Mouse (Mus musculus) induced T-regulatory cell, adult 2 months (primary cell): ENCODE measurements around the gene Bace1.
A peak's percentile ranks its signal among the peaks of the same experiment; 100 is the strongest.
"Not testable (repeated sequence)": the region's sequence is repeated elsewhere in the genome, so short reads cannot be mapped to it uniquely, and the experiment has no call there.

Experiments
- DNase-seq: peaks from one replicate; pipeline ENCODE4 v3.0.0-alpha.2; 2012; ENCODE audit warnings: low read depth

Gene Bace1

GRCm38 (mm10) chr9:45838069-45838433, 329 bp upstream of the Bace1 start:
- no peak for DNase-seq

DNA sequence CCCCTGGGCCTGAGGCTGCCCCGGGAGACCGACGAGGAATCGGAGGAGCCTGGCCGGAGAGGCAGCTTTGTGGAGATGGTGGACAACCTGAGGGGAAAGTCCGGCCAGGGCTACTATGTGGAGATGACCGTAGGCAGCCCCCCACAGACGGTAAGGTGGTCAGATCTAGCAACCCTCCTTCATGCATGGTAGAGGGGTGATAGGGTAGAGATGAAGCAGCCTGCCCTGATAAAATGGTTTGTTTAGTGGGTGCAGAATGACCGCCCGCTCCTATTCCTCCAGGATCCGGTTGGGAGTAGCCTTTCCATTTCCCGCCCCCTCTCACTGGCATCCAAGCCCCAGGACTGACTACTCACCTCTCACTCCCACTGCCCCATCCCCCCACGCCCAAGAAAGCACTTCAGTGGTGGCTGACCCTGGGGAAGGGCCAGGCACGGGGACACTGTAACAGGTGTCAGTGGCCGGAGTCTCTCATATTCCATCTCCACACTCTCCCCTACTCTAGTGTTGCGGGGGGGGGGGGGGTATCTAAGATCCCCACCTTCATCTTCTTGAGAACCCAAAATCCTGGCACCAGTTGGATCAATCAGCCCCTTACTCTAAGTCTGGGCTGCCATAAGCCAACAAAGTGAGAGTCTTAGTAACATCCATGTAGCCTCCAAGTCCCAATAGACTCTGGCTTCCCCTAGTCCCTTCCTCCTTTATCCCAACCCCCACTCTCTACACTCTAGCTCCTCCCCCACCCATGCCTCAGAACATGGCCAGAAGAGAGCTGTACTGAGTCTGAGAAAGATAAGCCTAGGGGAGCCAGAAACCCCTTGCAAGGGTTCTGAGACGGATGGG, 980 bp downstream of the Bace1 start:
- no peak for DNase-seq

DNA sequence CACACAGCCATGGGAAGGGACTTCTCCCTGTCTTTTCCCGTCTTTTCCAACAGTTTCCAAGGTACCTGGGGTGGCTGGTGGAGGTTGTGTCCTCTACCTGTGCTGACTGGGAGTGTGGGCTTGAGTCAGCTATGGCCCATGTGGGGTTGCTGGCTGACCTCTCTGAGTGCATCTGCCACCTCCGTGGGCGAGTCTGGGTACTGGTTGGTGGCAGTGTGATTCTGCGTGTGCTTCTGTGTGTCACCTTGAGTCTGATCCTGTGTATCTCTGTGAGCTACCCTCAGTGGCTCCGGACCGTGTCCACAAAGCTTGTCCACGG, 1.6 kb downstream of the Bace1 start:
- DNase-seq, result no peak

DNA sequence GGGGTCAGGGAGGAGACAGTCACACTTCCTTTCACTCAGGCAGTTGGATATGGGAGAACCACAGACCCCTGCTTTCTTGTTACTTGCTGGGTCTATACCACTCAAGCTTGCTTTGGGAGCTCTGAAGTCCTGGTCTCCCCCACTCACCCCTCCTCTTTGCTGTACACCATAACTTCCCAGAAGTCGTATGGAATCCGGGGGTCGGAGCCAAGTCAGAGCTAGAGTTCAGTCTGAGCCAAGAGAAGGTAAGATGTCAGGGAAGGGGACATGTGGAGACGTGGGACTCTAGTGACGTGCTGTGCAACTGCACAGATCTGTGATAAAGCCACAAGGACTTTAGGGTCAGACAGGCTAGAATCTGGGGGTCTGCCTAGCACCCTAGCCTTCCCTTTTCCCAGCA, 2.0 kb downstream of the Bace1 start:
- no peak for DNase-seq

DNA sequence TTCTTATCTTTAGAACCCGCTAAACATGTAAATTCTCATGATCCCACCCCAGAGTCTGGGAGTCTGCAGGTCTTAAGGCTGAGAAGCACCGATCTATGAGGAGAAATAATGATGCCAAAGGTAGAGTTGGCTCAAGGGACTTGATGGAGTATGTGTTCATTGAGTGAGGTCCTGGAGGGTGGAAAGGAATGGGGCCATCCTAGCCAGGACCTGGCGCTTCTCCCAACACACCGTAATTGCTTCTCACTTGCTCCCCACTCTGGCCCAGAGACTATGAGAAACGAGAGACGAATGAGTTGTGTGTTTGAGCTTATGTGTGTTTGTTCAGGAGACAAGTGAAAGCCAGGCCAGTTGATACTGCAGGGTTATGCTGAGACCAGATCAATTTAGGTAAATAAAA, 3.1 kb downstream of the Bace1 start:
- no peak for DNase-seq

DNA sequence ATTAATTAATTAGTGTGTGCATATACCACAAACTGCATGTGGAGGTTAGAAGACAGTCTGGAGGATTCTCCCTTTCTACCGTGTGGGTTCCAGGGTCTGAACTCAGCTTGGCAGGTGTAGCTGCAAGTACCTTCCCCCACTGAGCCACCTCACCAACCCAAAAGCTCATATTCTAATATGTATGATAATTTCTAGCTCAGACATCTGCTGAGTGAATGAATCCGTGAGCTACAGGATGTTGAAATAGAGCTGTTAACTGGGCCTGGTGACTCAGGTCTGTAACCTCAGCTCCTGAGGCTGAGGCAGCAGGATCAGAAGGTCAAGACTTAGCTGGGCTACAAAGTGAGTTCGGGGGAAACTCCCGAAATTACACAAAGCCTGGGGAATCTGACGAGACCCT, 4.6 kb downstream of the Bace1 start:
- no peak for DNase-seq

DNA sequence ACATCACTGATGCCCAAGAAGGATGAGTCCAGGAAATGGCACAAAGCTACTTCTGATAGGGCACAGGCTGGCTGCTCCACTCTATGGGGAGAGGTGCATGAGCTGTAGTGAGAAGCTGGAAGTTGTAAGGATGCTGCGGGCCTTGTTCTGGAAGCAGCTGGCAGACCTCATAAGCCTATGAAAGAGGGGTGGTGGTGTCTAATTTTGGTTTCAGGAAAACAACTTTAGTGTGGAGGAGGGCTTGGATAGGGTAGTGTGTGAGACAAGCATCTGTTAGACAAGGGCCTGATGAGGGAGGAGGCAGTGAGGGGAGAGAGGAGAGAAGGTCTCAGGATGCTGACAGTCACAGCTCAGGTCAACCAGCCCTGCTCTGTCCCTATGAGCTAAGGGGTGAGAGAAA, 5.4 kb downstream of the Bace1 start:
- DNase-seq, result no peak

GRCm38 (mm10) chr9:45845541-45845940, 7.2 kb downstream of the Bace1 start:
- no peak for DNase-seq

GRCm38 (mm10) chr9:45846176-45846575, 7.8 kb downstream of the Bace1 start:
- DNase-seq, result not testable (repeated sequence)

GRCm38 (mm10) chr9:45846891-45847460, 8.6 kb downstream of the Bace1 start:
- DNase-seq, result no peak

GRCm38 (mm10) chr9:45849528-45850408, 11.4 kb downstream of the Bace1 start:
- DNase-seq, result no peak

- no peak for DNase-seq
Observed at GRCm38 (mm10) chr9:45850528-45851155, 12.3 kb downstream of the Bace1 start.

DNA sequence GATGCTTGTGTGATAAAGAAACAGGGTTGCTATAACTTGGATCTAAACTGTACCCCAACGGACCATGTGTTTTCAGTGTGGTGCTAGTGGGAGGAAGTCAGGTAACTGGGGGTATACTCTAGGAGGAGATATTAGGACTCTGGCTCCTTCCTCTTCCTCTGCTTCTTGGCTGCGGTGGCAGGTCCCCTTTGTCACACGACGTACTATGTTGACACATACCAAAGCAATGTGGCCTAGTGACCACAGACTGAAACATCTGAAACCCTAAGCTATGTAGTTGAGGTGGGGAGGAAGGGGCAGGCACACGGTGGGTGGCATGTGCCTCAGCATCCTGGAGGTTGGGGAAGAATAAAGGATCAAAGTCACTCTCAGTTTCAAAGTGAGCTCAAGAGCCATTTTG, 12.9 kb downstream of the Bace1 start:
- no peak for DNase-seq

DNA sequence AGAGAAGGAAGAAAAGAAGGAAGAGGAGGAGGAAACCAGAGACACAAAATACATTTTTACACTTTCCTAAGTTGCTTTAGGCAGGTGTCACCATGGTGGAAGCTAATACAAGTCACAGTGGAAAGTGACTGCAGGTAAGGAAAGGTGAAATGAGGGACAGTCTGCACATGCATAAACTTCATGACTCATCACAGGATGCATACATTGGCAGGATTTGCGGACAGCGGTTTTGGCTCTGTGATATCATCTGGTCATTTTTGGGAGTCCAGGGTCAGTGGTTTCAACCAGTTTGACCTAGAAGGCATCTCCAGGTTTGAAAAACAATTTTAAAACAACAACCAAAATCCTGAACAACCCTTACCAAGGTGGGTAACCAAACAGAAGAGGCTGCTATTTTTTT, 13.4 kb downstream of the Bace1 start:
- no peak for DNase-seq

DNA sequence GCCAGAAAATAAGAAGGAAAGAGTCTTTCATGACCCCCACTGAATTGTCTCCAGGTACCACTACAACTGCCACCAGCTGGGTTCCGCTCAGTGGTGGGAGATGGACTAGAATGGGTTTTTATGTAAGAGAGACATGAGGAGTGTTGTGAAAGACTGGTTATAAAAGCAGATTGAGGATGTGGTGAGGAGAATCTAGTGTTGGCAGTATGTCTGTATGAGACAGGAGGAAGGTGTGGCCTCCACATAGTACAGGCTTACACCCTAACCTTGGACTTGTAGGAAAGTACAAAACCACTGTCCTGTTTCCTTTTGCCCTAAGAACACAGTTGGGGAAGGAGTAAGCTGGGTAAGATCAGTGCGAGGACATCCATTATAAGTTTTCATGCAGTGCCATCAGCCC, 15.3 kb downstream of the Bace1 start:
- no peak for DNase-seq

DNA sequence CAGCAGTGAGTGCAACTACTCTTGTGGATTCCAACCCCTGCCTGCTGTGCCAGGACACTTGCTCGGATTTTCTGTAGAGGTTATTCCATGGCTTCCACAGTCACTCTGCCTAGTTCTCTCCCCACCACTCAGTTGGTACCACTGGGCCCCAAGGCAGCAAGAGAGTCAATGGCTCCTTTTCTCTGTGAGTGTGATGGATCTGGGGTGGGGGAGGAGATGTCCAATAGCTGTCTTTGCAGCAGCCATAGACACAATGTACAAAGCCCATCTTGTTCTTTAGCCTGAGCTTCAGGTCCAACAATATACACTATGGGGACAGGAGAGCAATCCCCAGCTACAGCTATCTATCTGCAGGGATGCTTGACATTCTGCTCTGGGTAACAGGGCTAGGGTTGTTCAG, 15.8 kb downstream of the Bace1 start:
- DNase-seq, result no peak

DNA sequence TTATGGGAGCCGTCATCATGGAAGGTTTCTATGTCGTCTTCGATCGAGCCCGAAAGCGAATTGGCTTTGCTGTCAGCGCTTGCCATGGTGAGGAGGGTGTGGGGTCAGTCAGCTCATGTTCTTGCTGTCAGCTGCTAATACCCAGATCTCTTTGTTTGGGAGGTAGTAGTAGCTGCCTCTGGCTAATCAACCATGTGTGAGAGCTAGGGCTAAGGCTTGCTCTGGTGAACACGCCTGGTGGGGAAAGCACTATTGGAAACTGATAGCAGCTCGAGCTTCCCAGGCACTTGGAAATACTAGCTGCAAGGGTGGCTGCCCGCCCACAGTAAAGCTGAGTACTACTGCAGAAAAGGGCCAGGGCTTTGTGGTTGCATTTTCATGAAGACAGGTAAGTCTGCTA, 21.0 kb downstream of the Bace1 start:
- no peak for DNase-seq

DNA sequence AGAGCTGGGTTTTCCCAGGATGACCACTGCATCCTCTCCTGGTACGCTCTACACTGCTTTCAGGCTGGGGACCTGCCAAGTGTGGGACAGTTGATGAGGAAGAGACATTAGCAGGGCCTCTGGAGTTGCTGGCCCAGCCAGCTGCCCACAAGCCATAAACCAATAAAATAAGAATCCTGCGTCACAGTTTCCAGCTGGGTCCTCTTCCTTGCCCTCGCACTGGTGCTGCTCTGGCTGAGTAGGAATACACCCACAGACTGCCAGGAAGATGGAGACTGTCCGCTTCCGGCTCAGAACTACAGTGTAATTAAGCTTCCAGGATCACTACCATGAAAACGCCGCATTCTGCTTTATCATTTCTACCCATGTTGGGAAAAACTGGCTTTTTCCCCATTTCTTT, 23.4 kb downstream of the Bace1 start:
- DNase-seq, result no peak

DNA sequence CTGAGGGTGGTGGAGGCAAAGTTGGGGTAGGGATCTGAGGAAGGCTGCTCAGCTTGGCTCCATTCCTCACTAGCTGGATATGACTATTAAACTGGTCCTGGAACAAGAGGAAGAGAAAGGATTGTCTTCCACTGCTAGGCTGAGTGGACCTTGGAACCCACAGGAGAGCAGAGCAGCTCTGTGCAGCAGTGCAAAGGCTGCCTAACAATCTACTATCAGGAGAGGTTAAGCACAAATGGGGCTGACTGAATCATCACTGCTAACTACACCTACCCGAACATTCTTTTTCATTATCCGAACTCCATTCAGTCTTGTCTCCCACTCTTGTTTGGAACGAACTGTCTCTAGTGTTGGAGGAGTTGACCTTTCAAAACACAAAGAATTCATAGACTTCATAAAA, 30.8 kb downstream of the Bace1 start:
- DNase-seq, result no peak

DNA sequence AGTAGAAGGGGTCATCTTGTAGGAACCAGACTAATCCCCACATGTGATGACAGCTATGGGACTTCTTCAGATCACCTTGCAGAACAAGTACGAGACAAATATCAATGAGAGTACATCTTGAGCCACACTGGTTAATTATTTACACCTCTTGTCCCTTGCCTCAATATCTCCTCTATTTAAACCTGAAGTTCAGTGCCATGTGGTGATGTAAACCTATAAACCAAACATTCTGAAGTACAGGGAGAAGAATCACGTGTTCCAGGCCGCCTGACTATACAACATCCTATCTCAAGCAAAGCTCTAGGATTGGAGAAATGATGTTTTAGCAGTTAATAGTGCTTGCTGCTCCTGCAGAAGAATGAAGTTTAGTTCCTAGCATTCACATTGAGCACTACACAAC, 31.9 kb downstream of the Bace1 start:
- no peak for DNase-seq

DNA sequence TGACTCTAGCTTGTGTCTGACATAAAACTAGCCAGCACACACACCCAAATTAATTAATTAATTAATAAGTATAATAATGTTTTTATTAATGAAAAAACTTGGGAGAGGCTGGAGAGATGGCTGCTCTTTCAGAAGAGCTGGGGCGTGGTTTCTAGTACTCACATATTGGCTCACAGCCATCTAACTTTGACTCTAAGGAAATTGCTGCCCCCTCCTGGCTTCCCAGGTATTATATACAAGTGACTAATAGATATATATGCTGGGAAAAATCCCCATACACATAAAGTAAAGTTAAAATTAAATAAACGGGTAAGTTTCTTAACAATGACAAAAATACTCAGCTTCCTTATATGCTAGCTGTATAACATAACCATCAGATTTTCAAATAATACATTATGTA, 39.5 kb downstream of the Bace1 start:
- DNase-seq, result no peak

GRCm38 (mm10) chr9:45893681-45894080, 55.3 kb downstream of the Bace1 start:
- no peak for DNase-seq

GRCm38 (mm10) chr9:45905196-45905595, 66.8 kb downstream of the Bace1 start:
- DNase-seq, result peak; percentile 20
